Mouse (Mus musculus): Measurements from ENCODE around the gene Mink1.
A peak's percentile ranks its signal among the peaks of the same experiment; 100 is the strongest.

The Mink1 gene

DNA sequence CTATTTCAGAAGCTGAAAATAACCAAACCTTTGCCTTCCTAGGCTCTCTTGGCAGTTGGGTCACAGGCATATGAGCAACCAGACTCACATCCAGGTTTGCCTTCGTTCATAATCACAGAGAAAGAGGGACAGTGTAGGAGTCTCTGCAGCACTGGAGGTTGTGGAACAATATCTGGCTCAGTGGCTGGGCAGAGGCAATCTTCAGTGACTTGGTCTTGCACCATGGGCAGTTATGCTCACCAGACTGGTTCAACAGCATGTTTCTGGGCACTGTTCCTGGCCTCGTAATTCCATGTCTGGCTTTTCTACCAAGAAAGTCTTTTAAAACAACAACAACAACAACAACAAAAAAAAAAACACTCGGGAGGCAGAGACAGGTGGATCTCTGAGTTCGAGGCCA lies 72.9 kb downstream of the Mink1 start:
- DNase-seq (ENCODE audit: low read depth, low spot score) = no peak

GRCm38 (mm10) chr11:70637764-70638163 lies 75.1 kb downstream of the Mink1 start:
- DNase-seq (ENCODE audit: low read depth, low spot score) = no peak

DNA sequence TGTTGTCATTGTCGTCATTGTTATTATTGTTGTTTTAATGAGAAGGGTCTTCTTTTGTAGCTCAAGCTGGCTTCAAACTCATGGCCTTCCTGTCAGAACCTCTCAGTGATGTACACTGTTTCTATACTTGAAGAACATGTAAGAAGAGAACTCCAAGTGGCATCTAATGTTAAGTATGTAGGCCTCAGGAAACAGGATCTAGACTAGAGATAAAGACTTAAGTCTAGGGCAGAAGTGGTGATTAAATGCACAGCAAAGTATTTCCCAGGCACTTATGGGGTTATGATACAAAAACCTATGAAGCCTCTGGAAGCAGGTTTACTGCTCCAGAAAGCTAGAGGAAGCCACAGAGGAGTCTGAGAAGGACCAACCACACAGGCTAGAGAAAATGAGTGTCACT lies 75.6 kb downstream of the Mink1 start:
- no peak for DNase-seq (ENCODE audit: low read depth, low spot score)

DNA sequence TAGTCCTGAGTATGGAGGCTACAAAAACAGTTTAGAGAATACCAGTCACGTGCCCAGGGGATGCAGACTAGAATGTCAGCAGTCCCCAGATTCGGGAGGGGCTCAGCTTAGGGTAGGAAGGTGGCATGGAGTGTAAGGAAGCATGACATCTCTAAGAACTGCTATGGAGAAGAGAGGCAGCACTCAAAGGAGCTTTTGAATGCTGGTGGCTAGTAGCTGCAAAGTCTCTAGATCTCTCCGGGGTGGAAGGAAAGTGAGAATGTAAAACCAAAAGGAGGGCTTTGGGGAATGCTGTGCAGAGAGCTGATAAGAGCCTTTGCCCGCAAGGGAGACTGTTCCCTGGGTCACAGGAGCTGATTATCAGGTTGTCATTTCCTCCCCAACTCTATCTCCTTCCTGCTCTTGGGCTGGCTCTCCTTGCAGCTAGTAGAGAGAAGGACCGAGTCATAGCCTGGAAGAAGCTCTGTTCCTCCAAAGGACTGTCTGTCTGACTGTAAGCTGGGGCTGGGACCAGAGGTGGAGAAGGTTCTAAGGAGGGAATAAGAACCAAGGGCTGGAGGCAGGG lies 76.1 kb downstream of the Mink1 start, which contains the start of gene Gp1ba:
TSS of gene Gp1ba (plus strand) at position 409 of the 565 bp plus-strand sequence.
- DNase-seq (ENCODE audit: low read depth, low spot score) = no peak

- DNase-seq (ENCODE audit: low read depth, low spot score) = no peak
Observed at GRCm38 (mm10) chr11:70639976-70640375, 77.3 kb downstream of the Mink1 start.

- no peak for DNase-seq (ENCODE audit: low read depth, low spot score)
Observed at GRCm38 (mm10) chr11:70641241-70641640, 78.6 kb downstream of the Mink1 start.

DNA sequence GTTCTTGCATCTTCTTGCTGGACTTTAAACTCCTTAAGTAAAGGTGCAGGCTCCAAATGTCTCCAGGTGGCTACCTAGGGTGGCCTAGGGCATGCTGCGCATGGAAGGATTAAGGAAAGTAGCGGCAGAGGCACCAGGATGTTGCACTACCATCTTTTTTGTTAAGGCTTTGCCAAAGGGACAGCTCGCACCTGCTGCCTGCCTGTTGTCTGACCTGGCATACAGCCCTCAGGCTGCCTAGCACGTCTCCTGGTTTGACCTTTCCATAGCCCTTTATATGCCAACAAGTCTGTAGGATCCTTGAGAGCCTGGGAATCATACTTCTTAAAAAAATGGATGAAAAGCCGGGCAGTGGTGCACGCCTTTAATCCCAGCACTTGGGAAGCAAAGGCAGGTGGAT lies 80.4 kb downstream of the Mink1 start:
- no peak for DNase-seq (ENCODE audit: low read depth, low spot score)

DNA sequence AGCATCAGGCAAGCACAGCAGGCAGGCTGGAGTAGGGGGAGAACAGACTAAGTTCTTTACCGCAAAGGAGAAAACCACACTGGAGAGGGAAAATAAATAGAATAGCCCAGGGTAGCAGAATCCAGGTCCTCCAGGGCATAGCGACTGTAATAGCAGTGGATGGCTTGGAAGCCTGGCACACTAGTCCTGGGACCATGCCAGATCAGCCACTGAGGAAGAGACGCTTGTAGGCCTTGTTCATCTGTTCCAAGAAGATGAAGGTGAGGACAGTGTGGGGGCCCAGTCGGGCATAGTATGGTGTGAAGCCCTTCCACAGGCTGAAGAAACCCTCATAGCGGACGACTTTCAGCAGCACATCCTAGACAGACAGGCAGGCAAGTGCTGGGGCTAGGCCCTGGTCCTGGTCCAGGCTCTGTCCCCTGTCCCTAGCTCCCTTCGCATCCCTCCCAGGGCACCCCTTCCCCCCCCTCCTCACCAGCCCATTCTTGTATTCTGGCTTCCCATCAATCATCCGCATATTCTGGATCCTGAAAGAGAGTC lies 82.0 kb downstream of the Mink1 start:
- DNase-seq (ENCODE audit: low read depth, low spot score) = no peak

- no peak for DNase-seq (ENCODE audit: low read depth, low spot score)
Observed at GRCm38 (mm10) chr11:70645461-70646258, 83.0 kb downstream of the Mink1 start.

GRCm38 (mm10) chr11:70646259-70646555 lies 83.5 kb downstream of the Mink1 start:
- DNase-seq (ENCODE audit: low read depth, low spot score) = no peak

- DNase-seq (ENCODE audit: low read depth, low spot score) = peak; percentile 99
Observed at GRCm38 (mm10) chr11:70646691-70647650, 84.3 kb downstream of the Mink1 start, which contains the start of the genes Rnf167 and Slc25a11. Gene Rnf167 (plus strand): TSS chr11:70647235. Gene Slc25a11 (minus strand): TSS chr11:70647479.

DNA sequence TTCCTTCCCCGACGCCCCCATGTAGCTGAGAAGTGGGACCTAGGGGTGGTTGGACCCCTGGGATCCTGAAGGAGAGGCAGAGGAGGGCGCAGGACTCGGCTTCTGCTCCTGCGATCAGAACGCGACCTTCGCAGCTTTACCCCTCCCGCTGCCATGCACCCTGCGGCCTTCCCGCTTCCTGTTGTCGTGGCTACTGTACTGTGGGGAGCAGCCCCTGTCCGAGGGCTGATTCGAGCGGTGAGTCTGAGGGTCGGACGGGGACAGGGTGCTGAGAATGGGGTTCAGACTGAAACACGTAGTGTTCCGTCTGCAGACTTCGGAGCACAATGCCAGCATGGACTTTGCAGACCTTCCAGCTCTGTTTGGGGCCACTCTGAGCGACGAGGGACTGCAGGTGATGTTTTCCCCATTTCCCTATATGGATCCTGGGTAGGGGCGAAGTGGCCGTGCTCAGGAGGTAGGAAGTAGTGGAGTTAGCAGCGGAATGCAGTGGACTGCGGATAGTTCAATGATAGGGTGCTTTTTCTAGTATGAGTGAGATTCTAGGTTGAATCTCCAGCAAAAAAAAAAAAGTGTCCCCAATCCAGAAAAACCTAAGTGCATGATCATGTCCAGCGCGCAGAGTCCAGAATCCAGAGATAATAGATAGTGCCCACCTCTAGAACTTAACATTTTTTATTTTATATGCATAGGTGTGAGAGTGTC lies 85.2 kb downstream of the Mink1 start:
- no peak for DNase-seq (ENCODE audit: low read depth, low spot score)

- DNase-seq (ENCODE audit: low read depth, low spot score) = no peak
Observed at GRCm38 (mm10) chr11:70648512-70648911, 85.8 kb downstream of the Mink1 start.

GRCm38 (mm10) chr11:70649185-70649734 lies 86.6 kb downstream of the Mink1 start:
- DNase-seq (ENCODE audit: low read depth, low spot score) = no peak

GRCm38 (mm10) chr11:70650322-70651175 lies 87.9 kb downstream of the Mink1 start:
- DNase-seq (ENCODE audit: low read depth, low spot score) = no peak

- no peak for DNase-seq (ENCODE audit: low read depth, low spot score)
Observed at GRCm38 (mm10) chr11:70651391-70651790, 88.7 kb downstream of the Mink1 start.

GRCm38 (mm10) chr11:70652029-70652883 lies 89.6 kb downstream of the Mink1 start:
- DNase-seq (ENCODE audit: low read depth, low spot score) = no peak

- DNase-seq (ENCODE audit: low read depth, low spot score) = no peak
Observed at GRCm38 (mm10) chr11:70652884-70653344, 90.2 kb downstream of the Mink1 start.
